ENCODE assay signal across 11 mouse cellular contexts in genomic region chr17:31912387-31912786, GRCm38 (mm10). TPM values are rescaled to one million over a fixed set of nuclear protein-coding genes. Genes with fewer than 3 reads are reported as not detected.
DNase-seq lines count a peak whose midpoint lies in the region; ATAC-seq lines count a peak whose summit lies in the region.
"Had no signal": no experiment of that assay in that cellular context is flagged by ENCODE, and none has a peak within 500 bp of the region (broad histone marks: within the 10 kb centered on the region; RNA-seq: fewer than 3 reads in every experiment).

No protein-coding gene starts in this region.

- no peaks in the 10 kb centered on the region for H3K36me3 ChIP-seq in hindbrain, embryonic 13.5 days
- H3K36me3 ChIP-seq: heart, embryonic 12.5 days had no signal

- 57% methylated on average over 16 of the region's 16 CpGs for WGBS in hindbrain, embryonic 13.5 days

- peaks cover 16% of the 10 kb centered on the region for H3K4me1 ChIP-seq in hindbrain, embryonic 13.5 days (replicated peaks)

- no peak for ATAC-seq in hindbrain, embryonic 13.5 days (ENCODE audit: low FRiP score)

- H3K9me3 ChIP-seq in hindbrain, embryonic 13.5 days = no peaks in the 10 kb centered on the region
- H3K9me3 ChIP-seq: heart, embryonic 12.5 days had no signal

- no peak overlapping the region for H3K9ac ChIP-seq in hindbrain, embryonic 13.5 days
- H3K9ac ChIP-seq: heart, embryonic 12.5 days had no signal

- no peak overlapping the region for H3K4me2 ChIP-seq in hindbrain, embryonic 13.5 days
- H3K4me2 ChIP-seq: heart, embryonic 12.5 days had no signal

- H3K4me3 ChIP-seq in hindbrain, embryonic 13.5 days = no peak overlapping the region
- H3K4me3 ChIP-seq: heart, embryonic 12.5 days had no signal

- peak overlapping the region; percentile 44 for H3K27ac ChIP-seq in hindbrain, embryonic 13.5 days

- peak; percentile 95 for DNase-seq in heart, adult 11 months
- DNase-seq in heart, postnatal 25 days (ENCODE audit: low spot score) = no peak
- peak; percentile 85 for DNase-seq in MN1 (ENCODE audit: low spot score)
- peak; percentile 76 to 89 for DNase-seq in lung, postnatal 4 days
- DNase-seq in thymus, adult 18-20 months = no peak
- no peak for DNase-seq in frontal cortex, postnatal 25 days (ENCODE audit: low spot score in 2 of 2)
- DNase-seq in embryo, embryonic 11 days = no peak
- DNase-seq: kidney, adult 9 months; right cerebral cortex, postnatal 4 days had no signal

- intact Hi-C loops in heart, postnatal 25 days (cut with DNase I) = no loop called here

- no peaks in the 10 kb centered on the region for H3K27me3 ChIP-seq in hindbrain, embryonic 13.5 days
- H3K27me3 ChIP-seq: heart, embryonic 12.5 days had no signal

RNA-seq across cellular contexts. Expression of gene Sik1, which starts 56.8 kb away (rescaled TPM):
- total RNA-seq in heart, postnatal 25 days (2021) = 10 to 100 TPM; 18.7 to 29.0 TPM
- polyA plus RNA-seq in hindbrain, embryonic 13.5 days (2015; fragmentation: Nextera tagmentation; extraction: Ambion mirVana) = 20.1 and 23.4 TPM in 2 replicates

Comparison
In these comparisons a context has a peak if more than half of its experiments do, and no peak if none do; other contexts are left out.
1. DNase-seq: peak in heart, adult 11 months (single experiment), MN1 (single experiment) and lung, postnatal 4 days (2 of 2); none in heart, postnatal 25 days (single experiment), thymus, adult 18-20 months (0 of 2), frontal cortex, postnatal 25 days (0 of 2) and embryo, embryonic 11 days (single experiment).